9 mouse cellular contexts compared by ENCODE assay signal in the genomic region with DNA sequence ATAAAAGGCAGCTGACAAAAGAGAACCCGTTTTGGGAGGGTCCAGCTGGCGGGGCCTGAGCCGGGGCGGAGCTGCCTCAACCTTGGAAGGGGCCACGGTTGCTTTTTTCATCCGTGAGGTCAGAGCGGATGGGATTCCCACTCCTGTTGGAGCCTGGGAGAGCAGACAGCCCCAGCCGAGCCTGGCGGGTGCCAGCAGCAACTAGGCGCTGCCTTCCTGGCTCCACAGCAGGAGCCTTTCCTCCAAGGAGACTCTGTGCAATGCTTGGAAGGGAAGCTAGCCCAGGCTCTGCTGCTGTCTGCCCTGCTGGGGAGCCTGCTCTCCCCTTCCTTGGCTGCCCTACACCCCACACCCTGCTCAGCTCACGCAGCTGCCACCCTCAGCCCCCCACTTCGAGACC.
DNase-seq lines count a peak whose midpoint lies in the region; ATAC-seq and TF ChIP-seq lines count a peak whose summit lies in the region.
"Had no signal": no experiment of that assay in that cellular context is flagged by ENCODE, and none has a peak within 500 bp of the region (broad histone marks: within the 10 kb centered on the region; RNA-seq: fewer than 3 reads in every experiment).

No protein-coding gene starts in this region.

- H3K4me1 ChIP-seq in E14TG2a.4 (replicated peaks; ENCODE audit: low read depth, low read length), result no peaks in the 10 kb centered on the region
- 0 out of 2 replicates have a peak, but pooled peaks cover 4% of the 10 kb centered on the region for H3K4me1 ChIP-seq in forebrain, postnatal 0 days (ENCODE audit: insufficient read depth)
- peaks cover 8% of the 10 kb centered on the region for H3K4me1 ChIP-seq in neural tube, embryonic 13.5 days (replicated peaks)

- no peaks in the 10 kb centered on the region for H3K36me3 ChIP-seq in E14TG2a.4 (ENCODE audit: insufficient read depth, low read length)
- H3K36me3 ChIP-seq in forebrain, postnatal 0 days (ENCODE audit: insufficient read depth), result no peaks in the 10 kb centered on the region
- no peaks in the 10 kb centered on the region for H3K36me3 ChIP-seq in neural tube, embryonic 13.5 days

- peak overlapping the region; percentile 35; the same call in 1 of the 2 replicates for H3K4me3 ChIP-seq in E14TG2a.4 (replicated peaks; ENCODE audit: low read length)
- H3K4me3 ChIP-seq in forebrain, postnatal 0 days (ENCODE audit: low read depth, low read length), result no peak overlapping the region
- H3K4me3 ChIP-seq in neural tube, embryonic 13.5 days, result no peak overlapping the region

- peak; percentile 82 for ATAC-seq in forebrain, postnatal 0 days
- ATAC-seq in neural tube, embryonic 13.5 days (ENCODE audit: low read depth), result peak; percentile 59; the same call in 1 of the 2 replicates

- H3K9ac ChIP-seq in forebrain, postnatal 0 days, result peak overlapping the region; percentile 15; the same call in 1 of the 2 replicates
- H3K9ac ChIP-seq in neural tube, embryonic 13.5 days, result peak overlapping the region; percentile 27; the same call in 1 of the 2 replicates

- WGBS in forebrain, postnatal 0 days, result 20% methylated on average over 12 of the region's 12 CpGs
- WGBS in neural tube, embryonic 13.5 days, result 12% methylated on average over 12 of the region's 12 CpGs

- intact Hi-C loops in heart, postnatal 25 days (cut with DNase I), result no loop called here
- intact Hi-C loops in left cerebral cortex, postnatal 36 days (cut with DNase I), result no loop called here

- no peak for TF ChIP-seq CTCF in E14TG2a.4 (conservative IDR thresholded peaks at IDR 0.05; ENCODE audit: low read length)
- TF ChIP-seq CTCF in forebrain, postnatal 0 days (IDR thresholded peaks at IDR 0.05; ENCODE audit: low read depth), result no peak

- peaks cover 29% of the 10 kb centered on the region for H3K27me3 ChIP-seq in E14TG2a.4 (ENCODE audit: insufficient read depth, low read length)
- no peaks in the 10 kb centered on the region for H3K27me3 ChIP-seq in forebrain, postnatal 0 days (ENCODE audit: insufficient read depth, low read length)
- H3K27me3 ChIP-seq in neural tube, embryonic 13.5 days, result no peaks in the 10 kb centered on the region

- peaks cover 11% of the 10 kb centered on the region for H3K9me3 ChIP-seq in E14TG2a.4 (ENCODE audit: low read length)
- no peaks in the 10 kb centered on the region for H3K9me3 ChIP-seq in forebrain, postnatal 0 days (ENCODE audit: low read length)
- H3K9me3 ChIP-seq in neural tube, embryonic 13.5 days, result no peaks in the 10 kb centered on the region

- H3K4me2 ChIP-seq in forebrain, postnatal 0 days (ENCODE audit: low read depth), result peak overlapping the region; percentile 38
- peak overlapping the region; percentile 39 for H3K4me2 ChIP-seq in neural tube, embryonic 13.5 days

- DNase-seq in ZHBTc4 (ENCODE audit: low read depth, low spot score), result peak; percentile 34
- peak; percentile 47 for DNase-seq in forebrain, postnatal 0 days
- DNase-seq in heart, postnatal 25 days (ENCODE audit: low spot score), result peak; percentile 72
- peak; percentile 35 to 45 for DNase-seq in left cerebral cortex, postnatal 36 days (ENCODE audit: low spot score in 2 of 2)
- DNase-seq in spleen, postnatal 14 days (ENCODE audit: low spot score in 2 of 2), result no peak
- DNase-seq in thymus, postnatal 36 days, result no peak

- H3K27ac ChIP-seq in forebrain, postnatal 0 days (ENCODE audit: low read depth, low read length), result no peak overlapping the region
- H3K27ac ChIP-seq in neural tube, embryonic 13.5 days (replicated peaks), result no peak overlapping the region
- H3K27ac ChIP-seq: macrophage had no signal

Comparison
In these comparisons a context has a peak if more than half of its experiments do, and no peak if none do; other contexts are left out.
1. DNase-seq: peak in ZHBTc4 (single experiment), forebrain, postnatal 0 days (single experiment), heart, postnatal 25 days (single experiment) and left cerebral cortex, postnatal 36 days (2 of 2); none in spleen, postnatal 14 days (0 of 2) and thymus, postnatal 36 days (0 of 2).